Mouse (Mus musculus) T-cell, adult 66 days (primary cell): ENCODE results near the gene Hunk. TPM values are rescaled to one million over a fixed set of nuclear protein-coding genes. Genes with fewer than 3 reads are reported as not detected.

Experiments used
- total RNA-seq, 2 experiments: library from RNA; stranded (reverse); gene quantifications; 3 replicates in 1 of 2; 4 replicates in 1 of 2; pipeline ENCODE4 v1.2.4; 2023

Gene Hunk
- total RNA-seq, result not detected

DNA sequence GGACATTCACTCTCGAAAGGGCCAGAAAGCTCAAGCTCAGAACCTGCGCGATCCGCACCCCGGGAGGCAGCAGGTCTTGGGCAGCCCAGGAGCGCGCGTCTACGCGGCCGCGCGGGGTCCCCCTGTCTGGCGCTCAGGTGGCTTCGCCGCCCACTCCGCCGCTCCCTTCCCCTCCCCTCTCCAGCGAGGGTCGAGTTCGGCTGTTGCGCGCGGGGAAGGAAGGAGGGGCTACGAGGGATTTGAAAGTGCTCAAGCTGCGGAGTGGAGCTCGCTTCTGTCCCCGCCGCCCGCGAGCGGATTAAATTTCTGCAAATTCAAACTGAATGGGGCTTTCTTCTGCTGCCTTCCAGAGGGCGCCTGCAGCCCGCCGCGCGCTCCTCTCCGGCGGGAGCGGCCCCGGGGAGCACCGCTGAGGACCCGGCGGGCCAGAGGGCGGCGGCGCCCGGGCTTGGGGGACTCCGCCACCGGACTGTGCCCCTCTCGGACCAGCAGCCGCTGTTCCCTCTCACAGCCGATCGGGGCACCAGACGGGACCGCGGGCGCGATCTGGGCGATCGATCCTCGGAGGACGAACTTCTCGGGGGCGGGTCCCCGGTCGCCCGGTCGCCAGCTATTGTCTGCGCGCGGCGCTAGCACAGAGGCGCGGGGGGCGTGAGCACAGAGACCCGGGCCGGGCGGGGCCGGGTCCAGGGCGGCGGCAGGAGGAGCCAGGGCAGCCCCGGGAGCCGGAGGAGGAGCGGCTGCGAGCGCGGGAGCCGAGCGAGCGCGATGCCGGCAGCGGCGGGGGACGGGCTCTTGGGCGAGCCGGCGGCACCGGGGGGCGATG lies at the start of gene Hunk:
Hunk (plus strand) TSS at position 326 of the 826 bp plus-strand sequence.

Other genes with a start within 250 kb of the Hunk start
- 10 to 100 TPM; 21.8 to 23.8 TPM for gene Tiam1, start 242.2 kb upstream of the Hunk start, total RNA-seq
- 100 to 1,000 TPM; 229 to 244 TPM for gene Sod1, start 165.3 kb upstream of the Hunk start, total RNA-seq
- gene Scaf4, start 101.5 kb upstream of the Hunk start, total RNA-seq, result 100 to 1,000 TPM; 127 TPM